Mouse (Mus musculus) C2C12 (cell line): ENCODE measurements around the gene Rgs9.

ENCODE experiments used
- CEBPB ChIP-seq: IDR thresholded peaks from one replicate; pipeline ENCODE4 v1.6.1; 2011; ENCODE audit warnings: low read depth, mild to moderate bottlenecking, control low read depth, moderate library complexity
- CTCF ChIP-seq: IDR thresholded peaks from one replicate; pipeline ENCODE4 v1.5.1; 2011; ENCODE audit not compliant: control insufficient read depth, insufficient read depth, insufficient read length
- MAX ChIP-seq: IDR thresholded peaks from one replicate; pipeline ENCODE4 v1.6.1; 2011; ENCODE audit warnings: mild to moderate bottlenecking, control low read depth
- MYOD1 ChIP-seq: IDR thresholded peaks from one replicate; pipeline ENCODE4 v1.6.1; 2011; ENCODE audit warnings: low read depth; ENCODE audit not compliant: control insufficient read depth, insufficient read length
- MYOG ChIP-seq: IDR thresholded peaks from one replicate; pipeline ENCODE4 v1.6.1; 2011; ENCODE audit not compliant: control insufficient read depth, insufficient read length; ENCODE audit errors: extremely low read depth
- USF1 ChIP-seq: IDR thresholded peaks from one replicate; pipeline ENCODE4 v1.6.1; 2011; ENCODE audit warnings: low read depth, mild to moderate bottlenecking, control low read depth, moderate library complexity

- TF ChIP-seq MAX (no peak), CTCF (peak; percentile 50), MYOD1 (no peak), USF1 (no peak), MYOG (no peak), CEBPB (no peak)
These were observed 105.0 kb downstream of the Rgs9 start for GRCm38 (mm10) chr11:109192673-109193557.
